Mouse (Mus musculus): ENCODE results near the gene Chst2. TPM values are rescaled to one million over a fixed set of nuclear protein-coding genes. Genes with fewer than 3 reads are reported as not detected.

The Chst2 gene
- polyA plus RNA-seq, 1 experiment, result 8.4 TPM

DNA sequence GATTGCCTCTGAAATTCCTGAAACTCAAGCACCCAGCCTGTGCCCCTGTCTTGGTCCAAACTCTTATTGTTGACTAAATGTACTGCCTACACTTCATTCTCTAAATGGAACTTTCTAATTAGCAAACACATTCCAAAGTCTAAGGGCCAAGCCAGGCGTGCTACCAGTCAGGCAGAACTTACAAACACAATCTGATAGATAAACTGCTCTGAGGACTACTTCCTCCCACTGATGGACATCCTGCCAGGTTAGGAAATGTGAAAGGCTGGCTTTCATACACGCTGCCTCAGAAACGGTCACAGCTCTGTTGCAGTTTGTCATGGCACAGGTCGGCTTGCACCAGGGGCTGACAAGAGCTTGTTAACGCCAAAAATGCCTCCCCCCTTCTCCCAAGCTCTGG is 4.8 kb downstream of the Chst2 start:
- Histone ChIP-seq H3K4me2 (ENCODE audit: low read depth) (no peak overlapping the region), H3K4me3 (no peak overlapping the region), H3K27me3 (ENCODE audit: control insufficient read depth, insufficient read depth, insufficient read length) (no peaks in the 10 kb centered on the region), H3ac (ENCODE audit: control insufficient read depth, insufficient read length) (no peak overlapping the region), H3K79me2 (ENCODE audit: control insufficient read depth, insufficient read depth) (peaks cover 24% of the 10 kb centered on the region), H3K36me3 (ENCODE audit: control insufficient read depth, insufficient read depth) (peaks cover 4% of the 10 kb centered on the region)
- no peak for TF ChIP-seq SRF (IDR thresholded peaks at IDR 0.05; ENCODE audit: control insufficient read depth, insufficient read length, low read depth)
- no peak for TF ChIP-seq POLR2A (IDR thresholded peaks at IDR 0.05; ENCODE audit: insufficient read length, low read depth)
- TF ChIP-seq MYOD1 (IDR thresholded peaks at IDR 0.05; ENCODE audit: control insufficient read depth in 1 of 3, insufficient read length in 2 of 3, low read depth in 2 of 3), result no peak
- no peak for TF ChIP-seq CEBPB (IDR thresholded peaks at IDR 0.05; ENCODE audit: insufficient read depth, poor library complexity, severe bottlenecking)
- TF ChIP-seq POLR2AphosphoS2 (IDR thresholded peaks at IDR 0.05; ENCODE audit: insufficient read length, low read depth), result no peak
- no peak for TF ChIP-seq TCF12 (IDR thresholded peaks at IDR 0.05; ENCODE audit: insufficient read depth, poor library complexity, severe bottlenecking)
- no peak for TF ChIP-seq TCF3 (IDR thresholded peaks at IDR 0.05; ENCODE audit: insufficient read length, low read depth)
- TF ChIP-seq MYOG (IDR thresholded peaks at IDR 0.05; ENCODE audit: control insufficient read depth in 1 of 3, insufficient read depth in 1 of 3, insufficient read length in 2 of 3, low read depth in 2 of 3), result no peak
- TF ChIP-seq REST (IDR thresholded peaks at IDR 0.05; ENCODE audit: insufficient read depth, insufficient read length), result no peak
- TF ChIP-seq USF1 (IDR thresholded peaks at IDR 0.05; ENCODE audit: low read depth), result no peak
- no peak for TF ChIP-seq E2F4 (IDR thresholded peaks at IDR 0.05; ENCODE audit: insufficient read depth)
- TF ChIP-seq MAX (IDR thresholded peaks at IDR 0.05; ENCODE audit: low read depth), result no peak

GRCm38 (mm10) chr9:95392011-95392410 is 14.5 kb downstream of the Chst2 start:
- Histone ChIP-seq H3K27me3 (ENCODE audit: control insufficient read depth, insufficient read depth, insufficient read length) (no peaks in the 10 kb centered on the region), H3ac (ENCODE audit: control insufficient read depth, insufficient read length) (no peak overlapping the region), H3K4me2 (ENCODE audit: low read depth) (no peak overlapping the region), H3K36me3 (ENCODE audit: control insufficient read depth, insufficient read depth) (no peaks in the 10 kb centered on the region), H3K4me3 (no peak overlapping the region), H3K79me2 (ENCODE audit: control insufficient read depth, insufficient read depth) (no peaks in the 10 kb centered on the region)
- TF ChIP-seq SRF (IDR thresholded peaks at IDR 0.05; ENCODE audit: control insufficient read depth, insufficient read length, low read depth) (no peak), MAX (IDR thresholded peaks at IDR 0.05; ENCODE audit: low read depth) (no peak), REST (IDR thresholded peaks at IDR 0.05; ENCODE audit: insufficient read depth, insufficient read length) (no peak), TCF3 (IDR thresholded peaks at IDR 0.05; ENCODE audit: insufficient read length, low read depth) (no peak), MYOD1 (IDR thresholded peaks at IDR 0.05; ENCODE audit: control insufficient read depth in 1 of 3, insufficient read length in 2 of 3, low read depth in 2 of 3) (no peak), MYOG (IDR thresholded peaks at IDR 0.05; ENCODE audit: control insufficient read depth in 1 of 3, insufficient read depth in 1 of 3, insufficient read length in 2 of 3, low read depth in 2 of 3) (no peak), USF1 (IDR thresholded peaks at IDR 0.05; ENCODE audit: low read depth) (no peak), TCF12 (IDR thresholded peaks at IDR 0.05; ENCODE audit: insufficient read depth, poor library complexity, severe bottlenecking) (no peak), E2F4 (IDR thresholded peaks at IDR 0.05; ENCODE audit: insufficient read depth) (no peak), POLR2AphosphoS2 (IDR thresholded peaks at IDR 0.05; ENCODE audit: insufficient read length, low read depth) (no peak), CEBPB (IDR thresholded peaks at IDR 0.05; ENCODE audit: insufficient read depth, poor library complexity, severe bottlenecking) (no peak), POLR2A (IDR thresholded peaks at IDR 0.05; ENCODE audit: insufficient read length, low read depth) (no peak)

GRCm38 (mm10) chr9:95389956-95390355 is 16.6 kb downstream of the Chst2 start:
- H3ac ChIP-seq (ENCODE audit: control insufficient read depth, insufficient read length), result no peak overlapping the region
- no peak for TF ChIP-seq MYOD1 (IDR thresholded peaks at IDR 0.05; ENCODE audit: control insufficient read depth in 1 of 3, insufficient read length in 2 of 3, low read depth in 2 of 3)
- no peak for TF ChIP-seq POLR2AphosphoS2 (IDR thresholded peaks at IDR 0.05; ENCODE audit: insufficient read length, low read depth)
- TF ChIP-seq MAX (IDR thresholded peaks at IDR 0.05; ENCODE audit: low read depth), result no peak
- no peak for TF ChIP-seq POLR2A (IDR thresholded peaks at IDR 0.05; ENCODE audit: insufficient read length, low read depth)
- no peak for TF ChIP-seq SRF (IDR thresholded peaks at IDR 0.05; ENCODE audit: control insufficient read depth, insufficient read length, low read depth)
- TF ChIP-seq USF1 (IDR thresholded peaks at IDR 0.05; ENCODE audit: low read depth), result no peak
- TF ChIP-seq TCF12 (IDR thresholded peaks at IDR 0.05; ENCODE audit: insufficient read depth, poor library complexity, severe bottlenecking), result no peak
- TF ChIP-seq REST (IDR thresholded peaks at IDR 0.05; ENCODE audit: insufficient read depth, insufficient read length), result no peak
- no peak for TF ChIP-seq MYOG (IDR thresholded peaks at IDR 0.05; ENCODE audit: control insufficient read depth in 1 of 3, insufficient read depth in 1 of 3, insufficient read length in 2 of 3, low read depth in 2 of 3)
- TF ChIP-seq CEBPB (IDR thresholded peaks at IDR 0.05; ENCODE audit: insufficient read depth, poor library complexity, severe bottlenecking), result no peak
- TF ChIP-seq E2F4 (IDR thresholded peaks at IDR 0.05; ENCODE audit: insufficient read depth), result no peak
- no peak for TF ChIP-seq TCF3 (IDR thresholded peaks at IDR 0.05; ENCODE audit: insufficient read length, low read depth)
- no peaks in the 10 kb centered on the region for H3K36me3 ChIP-seq (ENCODE audit: control insufficient read depth, insufficient read depth)
- no peak overlapping the region for H3K4me3 ChIP-seq
- no peaks in the 10 kb centered on the region for H3K79me2 ChIP-seq (ENCODE audit: control insufficient read depth, insufficient read depth)
- no peaks in the 10 kb centered on the region for H3K27me3 ChIP-seq (ENCODE audit: control insufficient read depth, insufficient read depth, insufficient read length)
- H3K4me2 ChIP-seq (ENCODE audit: low read depth), result no peak overlapping the region

GRCm38 (mm10) chr9:95387881-95388380 is 18.6 kb downstream of the Chst2 start:
- Histone ChIP-seq H3K79me2 (ENCODE audit: control insufficient read depth, insufficient read depth) (no peaks in the 10 kb centered on the region), H3K27me3 (ENCODE audit: control insufficient read depth, insufficient read depth, insufficient read length) (no peaks in the 10 kb centered on the region), H3K36me3 (ENCODE audit: control insufficient read depth, insufficient read depth) (no peaks in the 10 kb centered on the region), H3ac (ENCODE audit: control insufficient read depth, insufficient read length) (no peak overlapping the region), H3K4me3 (no peak overlapping the region), H3K4me2 (ENCODE audit: low read depth) (no peak overlapping the region)
- TF ChIP-seq MYOD1 (IDR thresholded peaks at IDR 0.05; ENCODE audit: control insufficient read depth in 1 of 3, insufficient read length in 2 of 3, low read depth in 2 of 3), result no peak
- no peak for TF ChIP-seq POLR2AphosphoS2 (IDR thresholded peaks at IDR 0.05; ENCODE audit: insufficient read length, low read depth)
- no peak for TF ChIP-seq REST (IDR thresholded peaks at IDR 0.05; ENCODE audit: insufficient read depth, insufficient read length)
- no peak for TF ChIP-seq MYOG (IDR thresholded peaks at IDR 0.05; ENCODE audit: control insufficient read depth in 1 of 3, insufficient read depth in 1 of 3, insufficient read length in 2 of 3, low read depth in 2 of 3)
- no peak for TF ChIP-seq USF1 (IDR thresholded peaks at IDR 0.05; ENCODE audit: low read depth)
- TF ChIP-seq SRF (IDR thresholded peaks at IDR 0.05; ENCODE audit: control insufficient read depth, insufficient read length, low read depth), result no peak
- TF ChIP-seq TCF12 (IDR thresholded peaks at IDR 0.05; ENCODE audit: insufficient read depth, poor library complexity, severe bottlenecking), result no peak
- TF ChIP-seq E2F4 (IDR thresholded peaks at IDR 0.05; ENCODE audit: insufficient read depth), result no peak
- no peak for TF ChIP-seq MAX (IDR thresholded peaks at IDR 0.05; ENCODE audit: low read depth)
- TF ChIP-seq POLR2A (IDR thresholded peaks at IDR 0.05; ENCODE audit: insufficient read length, low read depth), result no peak
- no peak for TF ChIP-seq CEBPB (IDR thresholded peaks at IDR 0.05; ENCODE audit: insufficient read depth, poor library complexity, severe bottlenecking)
- TF ChIP-seq TCF3 (IDR thresholded peaks at IDR 0.05; ENCODE audit: insufficient read length, low read depth), result no peak
